Mouse (Mus musculus): ENCODE data around the gene Ryr1. TPM values are rescaled to one million over a fixed set of nuclear protein-coding genes. Genes with fewer than 3 reads are reported as not detected.

The Ryr1 gene
- 0.15 and 0.21 TPM in 2 replicates for polyA plus RNA-seq (2012; rRNA removed)

DNA sequence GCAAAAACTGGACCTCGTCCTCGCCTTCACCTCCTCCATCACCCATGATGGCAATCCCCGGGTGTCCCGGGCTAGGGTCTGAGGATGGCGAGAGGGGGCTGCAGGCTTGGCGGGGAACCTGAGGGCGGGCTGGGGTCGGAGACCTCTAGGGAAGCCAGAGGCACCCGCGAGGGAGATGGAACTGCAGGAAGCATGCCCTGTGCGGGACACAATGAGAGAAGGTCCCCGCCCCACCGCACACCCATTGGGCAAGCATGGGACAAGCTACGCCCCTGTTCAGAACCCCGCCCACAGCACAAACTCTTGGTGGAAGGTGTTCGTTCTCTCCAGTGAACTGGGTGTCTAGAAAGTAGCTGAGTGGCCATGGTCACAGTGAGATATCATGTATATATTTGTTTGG lies at the start of gene Ryr1:
Gene Ryr1 (minus strand): TSS at position 210 of the 400 bp plus-strand sequence.
- DNase-seq (ENCODE audit: low spot score): no peak

DNA sequence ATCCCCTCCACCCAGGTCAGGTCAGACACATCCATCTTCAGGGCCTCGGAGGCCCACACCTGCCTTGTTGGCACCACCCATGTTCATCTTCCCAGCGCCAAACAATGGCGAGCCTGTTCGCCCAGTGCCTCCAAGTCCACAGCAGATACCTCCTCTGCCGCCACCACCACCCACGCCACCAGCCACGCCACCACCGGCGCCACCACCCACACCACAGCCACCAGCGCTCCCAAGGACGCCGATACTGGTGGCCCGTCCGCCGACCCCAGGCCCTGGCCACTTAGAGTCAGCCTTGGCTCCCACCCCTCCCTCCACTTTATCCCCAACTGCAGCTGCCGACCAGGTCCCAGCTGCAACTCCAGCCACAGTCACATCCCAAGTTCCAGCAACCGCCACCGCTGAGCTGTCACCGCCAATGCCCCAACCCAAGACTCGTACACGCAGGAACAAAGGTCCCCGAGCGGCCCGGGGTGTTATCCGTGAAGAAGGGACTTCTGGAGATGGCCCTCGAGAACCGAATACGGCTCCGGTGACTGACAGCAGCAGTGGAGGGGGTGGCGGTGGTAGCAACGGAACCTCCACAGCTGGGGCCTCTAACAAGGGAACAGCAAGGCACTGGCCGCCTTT lies 47.5 kb upstream of the Ryr1 start:
- no peak for DNase-seq (ENCODE audit: low spot score)

GRCm38 (mm10) chr7:29171562-29172097 lies 46.7 kb upstream of the Ryr1 start:
- DNase-seq (ENCODE audit: low spot score): no peak

DNA sequence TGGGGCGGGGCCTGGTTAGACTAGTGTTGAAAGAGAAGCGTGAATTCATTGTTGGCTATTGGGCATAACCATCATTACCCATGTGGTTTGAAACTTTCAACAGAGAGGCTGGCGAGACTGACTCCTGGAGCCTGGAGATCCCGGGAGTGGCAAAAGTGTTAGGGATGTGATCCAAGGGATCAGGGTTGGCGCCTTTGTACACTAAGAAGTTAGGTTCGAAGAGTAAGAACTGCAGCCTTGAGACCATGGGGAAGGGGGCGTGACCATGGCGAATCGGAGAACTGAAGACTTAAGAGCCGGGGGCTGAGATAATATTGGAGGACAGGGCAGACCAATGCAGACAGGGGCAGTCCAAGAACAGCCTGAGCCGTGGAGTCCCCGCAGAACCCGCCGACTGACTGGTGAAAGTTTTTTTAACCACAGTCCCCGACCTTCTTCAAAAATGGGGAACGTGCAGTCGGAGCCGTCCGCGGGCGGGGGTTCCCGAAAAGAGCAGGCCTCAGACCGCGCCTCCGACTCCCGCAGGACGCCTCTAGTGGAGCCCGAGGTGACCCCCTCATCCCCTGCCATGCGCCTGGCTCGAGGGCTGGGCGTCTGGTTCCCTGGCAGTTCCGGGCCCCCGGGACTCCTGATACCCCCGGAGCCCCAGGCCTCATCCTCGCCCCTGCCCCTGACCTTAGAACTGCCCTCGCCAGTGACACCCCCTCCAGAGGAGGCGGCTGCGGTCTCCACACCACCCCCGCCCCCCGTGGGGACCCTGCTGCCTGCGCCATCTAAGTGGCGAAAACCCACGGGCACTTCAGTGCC lies 46.0 kb upstream of the Ryr1 start:
- DNase-seq (ENCODE audit: low spot score): no peak

DNA sequence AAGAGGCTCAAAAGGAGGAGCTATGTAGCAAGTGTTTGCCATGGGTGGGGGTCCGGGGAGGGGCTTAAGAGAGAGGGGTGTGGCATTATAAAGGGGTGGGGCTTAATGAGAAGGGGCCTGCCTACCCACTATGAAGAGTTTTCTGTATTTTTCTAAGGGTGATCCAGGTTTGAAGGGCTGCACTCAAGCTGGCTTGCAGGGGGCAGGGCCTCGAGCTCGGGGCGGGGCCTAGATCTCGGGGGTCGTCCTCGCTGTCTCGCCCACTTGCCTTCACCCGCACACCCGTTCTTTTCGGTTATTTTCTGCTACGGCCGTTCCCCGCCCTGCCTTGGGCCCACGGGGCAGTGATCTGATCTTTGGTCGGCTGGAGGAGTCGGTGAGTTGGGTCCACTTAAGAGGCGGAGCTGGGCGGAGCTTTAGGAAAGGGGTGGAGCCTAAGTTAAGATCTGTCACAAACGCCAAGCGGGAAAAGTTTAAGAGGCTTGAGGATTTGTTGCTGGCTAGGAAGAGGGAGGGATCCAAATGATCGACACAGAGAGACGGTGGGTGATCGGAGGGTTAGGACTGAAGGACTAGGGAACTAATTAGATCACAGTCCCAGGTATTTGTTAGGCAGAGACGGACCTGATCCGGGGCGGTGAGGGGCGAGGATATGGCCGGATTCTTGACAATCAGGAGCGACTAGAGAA lies 45.2 kb upstream of the Ryr1 start, which contains the start of the genes Ggn and Spred3:
Gene Ggn (plus strand): TSS at position 145 of the 689 bp plus-strand sequence.
Gene Spred3 (minus strand): TSS at position 346 of the 689 bp plus-strand sequence.
- peak; percentile 56 for DNase-seq (ENCODE audit: low spot score)

- peak; percentile 42 for DNase-seq (ENCODE audit: low spot score)
Observed at GRCm38 (mm10) chr7:29169231-29170065, 44.5 kb upstream of the Ryr1 start.

- no peak for DNase-seq (ENCODE audit: low spot score)
Observed at GRCm38 (mm10) chr7:29168791-29169230, 43.8 kb upstream of the Ryr1 start.

GRCm38 (mm10) chr7:29168121-29168695 lies 43.2 kb upstream of the Ryr1 start:
- DNase-seq (ENCODE audit: low spot score): no peak

GRCm38 (mm10) chr7:29167656-29168055 lies 42.7 kb upstream of the Ryr1 start:
- DNase-seq (ENCODE audit: low spot score): no peak

GRCm38 (mm10) chr7:29162750-29163525 lies 38.0 kb upstream of the Ryr1 start:
- peak; percentile 29 for DNase-seq (ENCODE audit: low spot score)

- DNase-seq (ENCODE audit: low spot score): no peak
Observed at GRCm38 (mm10) chr7:29162294-29162693, 37.3 kb upstream of the Ryr1 start.

GRCm38 (mm10) chr7:29158264-29158663 lies 33.3 kb upstream of the Ryr1 start:
- DNase-seq (ENCODE audit: low spot score): no peak

DNA sequence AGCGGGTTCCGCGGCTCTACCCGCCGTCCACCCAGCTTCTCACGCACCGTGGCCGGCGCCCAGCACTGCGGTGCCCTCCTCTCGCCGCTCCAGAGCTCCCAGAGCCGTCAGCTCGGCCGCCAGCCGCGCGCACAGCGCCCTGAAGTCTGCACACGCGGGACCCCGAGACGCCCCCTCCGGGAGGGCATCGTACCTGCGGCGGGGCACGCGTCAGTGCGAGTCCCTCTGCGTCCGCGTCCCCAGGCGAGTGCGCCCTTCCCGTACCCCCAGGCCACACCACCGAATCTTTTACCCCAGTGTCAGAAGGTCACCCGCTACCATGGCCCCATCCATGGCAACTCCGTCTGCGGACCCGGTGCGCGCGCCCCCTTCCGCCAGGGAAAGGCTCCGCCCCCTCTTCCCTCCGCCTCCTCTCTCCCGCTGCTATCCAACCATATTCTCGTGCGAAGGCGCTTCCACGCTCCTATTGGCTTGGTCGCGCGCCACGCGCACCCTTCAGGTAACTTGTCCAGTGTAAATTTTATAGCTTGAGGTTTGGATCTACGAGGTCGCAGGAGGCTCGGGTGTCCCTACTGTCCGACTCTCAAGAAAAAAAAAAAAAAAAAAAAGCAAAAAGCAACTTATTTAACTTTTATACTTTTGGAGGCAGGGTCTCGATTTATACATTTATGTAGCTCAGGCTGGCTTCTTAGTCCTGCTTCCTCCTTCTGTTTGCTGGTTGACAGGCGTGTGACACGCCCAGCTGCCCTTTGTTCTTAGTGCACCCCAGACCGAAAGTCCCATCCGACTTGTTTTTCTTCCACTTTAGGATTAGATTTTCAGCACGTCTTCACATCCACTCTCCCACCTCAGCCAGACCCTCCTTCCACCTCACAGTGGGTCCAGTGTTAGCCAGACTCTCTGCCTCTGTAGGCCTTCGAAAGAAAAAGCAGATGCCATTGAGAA lies 31.1 kb upstream of the Ryr1 start, which contains the start of gene Fam98c:
Gene Fam98c (minus strand): TSS at position 397 of the 945 bp plus-strand sequence.
- DNase-seq (ENCODE audit: low spot score): peak; percentile 71

DNA sequence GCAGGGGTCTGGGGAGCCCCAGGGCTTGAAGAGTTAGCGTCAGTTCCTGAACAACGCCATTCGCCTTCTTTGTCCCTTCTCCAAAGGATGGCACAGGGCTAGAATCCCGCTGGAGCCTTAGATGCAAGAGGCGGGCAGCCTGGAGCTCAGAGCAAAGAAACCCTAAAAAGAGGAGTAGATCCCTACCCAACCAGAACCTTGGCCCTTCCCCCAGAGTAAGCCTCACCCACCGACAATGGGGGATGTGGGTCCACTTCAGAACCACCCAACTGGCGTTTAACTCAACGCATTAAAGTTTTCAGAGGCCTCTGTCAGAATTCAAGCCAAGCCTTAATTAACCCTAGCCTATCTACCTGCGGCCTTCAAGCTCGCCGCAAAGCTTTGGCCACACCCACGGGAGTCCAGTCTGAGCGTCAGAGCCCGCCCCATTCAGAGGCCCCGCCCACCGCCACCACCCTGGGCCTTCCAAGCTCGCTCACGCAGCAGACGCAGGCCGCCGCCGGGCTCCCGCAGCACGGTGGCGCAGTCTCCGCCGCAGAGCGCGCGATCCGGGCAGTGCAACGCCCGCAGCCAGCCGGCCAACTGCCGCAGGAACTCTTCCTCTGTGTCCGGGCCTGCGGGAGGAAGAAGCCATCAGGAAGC lies 30.3 kb upstream of the Ryr1 start:
- peak; percentile 81 for DNase-seq (ENCODE audit: low spot score)

- DNase-seq (ENCODE audit: low spot score): no peak
Observed at GRCm38 (mm10) chr7:29154018-29154720, 29.2 kb upstream of the Ryr1 start.

- no peak for DNase-seq (ENCODE audit: low spot score)
Observed at GRCm38 (mm10) chr7:29151486-29151885, 26.5 kb upstream of the Ryr1 start.

- DNase-seq (ENCODE audit: low spot score): no peak
Observed at GRCm38 (mm10) chr7:29148771-29149170, 23.8 kb upstream of the Ryr1 start.

Data from urinary bladder, adult 2 months (tissue).